7 mouse cellular contexts compared by ENCODE assay signal in genomic region chrX:102215356-102215755, GRCm38 (mm10). TPM values are rescaled to one million over a fixed set of nuclear protein-coding genes. Genes with fewer than 3 reads are reported as not detected.
DNase-seq lines count a peak whose midpoint lies in the region.
"Not testable (repeated sequence)": the region's sequence is repeated elsewhere in the genome, so short reads cannot be mapped to it uniquely, and the experiment has no call there.

No protein-coding gene starts in this region.

- intact Hi-C loops in heart, postnatal 14 days (cut with DNase I): not testable (repeated sequence)

- DNase-seq in NIH3T3 (ENCODE audit: low read depth): peak; percentile 43
- peak; percentile 45 for DNase-seq in c-Kit-positive CD71-negative TER-119-negative erythroid progenitor cells, embryonic 14.5 days (ENCODE audit: low read depth)
- peak; percentile 30 for DNase-seq in embryo, embryonic 11 days
- DNase-seq in heart, postnatal 14 days: peak; percentile 1 to 17
- DNase-seq in kidney, postnatal 4 days: peak; percentile 17 to 23
- DNase-seq in lung, postnatal 14 days: peak; percentile 17
- peak; percentile 1 for DNase-seq in right cerebral cortex, postnatal 4 days

RNA-seq across cellular contexts. Expression of gene Rps4x, which starts 26.2 kb away (rescaled TPM):
- total RNA-seq in heart, postnatal 14 days (2021): 100 to 1,000 TPM; 608 to 817 TPM

RNA-seq across cellular contexts. Expression of gene Cited1, which starts 36.6 kb away (rescaled TPM):
- total RNA-seq in heart, postnatal 14 days (2021): 1 to 10 TPM; 4.2 to 4.4 TPM

RNA-seq across cellular contexts. Expression of gene Ercc6l, which starts 58.5 kb away (rescaled TPM):
- total RNA-seq in heart, postnatal 14 days (2021): 1 to 10 TPM in 1 of 2 experiments, under 1 TPM in 1; 0.74 to 1.4 TPM

Comparison
In these comparisons a context has a peak if more than half of its experiments do, and no peak if none do; other contexts are left out.
1. Peak in every context shown above with its lines: DNase-seq.